Mouse (Mus musculus): ENCODE measurements at regions not wholly inside any gene's neighbourhood (a gene's known extent, or its start where the extent isn't known, plus 50 kb on each side); places are given as distances from the start of the nearest gene placed in this dataset.
A peak's percentile ranks its signal among the peaks of the same experiment; 100 is the strongest.

DNA sequence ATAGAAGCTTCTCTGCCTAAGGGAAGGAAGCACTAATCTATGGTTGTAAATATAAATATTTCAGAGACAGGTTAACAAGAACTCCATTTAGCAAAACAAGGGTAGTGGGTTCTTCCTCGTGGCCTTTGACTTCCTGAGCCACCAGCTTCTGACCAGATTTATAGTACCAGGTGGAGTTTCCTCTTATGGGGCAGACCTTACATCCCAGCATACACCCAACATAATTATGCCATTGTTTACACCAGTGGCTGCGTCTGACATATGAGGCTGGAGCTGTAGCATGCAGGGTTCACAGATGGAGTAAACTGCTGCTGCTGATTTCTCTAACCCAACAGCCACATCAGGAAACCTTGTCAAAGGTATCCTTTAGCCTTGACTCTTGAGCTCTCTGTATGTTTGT is 75.5 kb downstream of the Trib2 start:
- no peak for DNase-seq (ENCODE audit: low read depth)

DNA sequence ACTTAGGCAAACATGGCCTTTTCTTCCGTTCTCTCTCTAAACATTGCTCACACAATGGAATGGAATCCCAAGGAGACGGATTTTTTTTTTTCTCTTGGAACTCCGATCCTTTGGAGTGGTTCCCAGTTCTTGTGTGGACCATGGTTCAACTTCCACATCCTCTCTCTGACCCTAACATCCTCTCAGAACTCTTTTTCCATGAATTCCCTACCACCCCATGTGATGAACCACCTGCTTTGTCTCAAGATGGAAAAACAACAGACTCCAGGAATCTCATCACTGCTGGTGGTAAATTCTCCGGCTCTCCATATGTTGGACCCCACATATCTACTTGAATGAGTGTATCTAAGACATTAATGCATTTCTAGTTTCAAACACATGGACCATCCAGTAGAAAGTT is 77.7 kb downstream of the Trib2 start:
- no peak for DNase-seq (ENCODE audit: low read depth)

DNA sequence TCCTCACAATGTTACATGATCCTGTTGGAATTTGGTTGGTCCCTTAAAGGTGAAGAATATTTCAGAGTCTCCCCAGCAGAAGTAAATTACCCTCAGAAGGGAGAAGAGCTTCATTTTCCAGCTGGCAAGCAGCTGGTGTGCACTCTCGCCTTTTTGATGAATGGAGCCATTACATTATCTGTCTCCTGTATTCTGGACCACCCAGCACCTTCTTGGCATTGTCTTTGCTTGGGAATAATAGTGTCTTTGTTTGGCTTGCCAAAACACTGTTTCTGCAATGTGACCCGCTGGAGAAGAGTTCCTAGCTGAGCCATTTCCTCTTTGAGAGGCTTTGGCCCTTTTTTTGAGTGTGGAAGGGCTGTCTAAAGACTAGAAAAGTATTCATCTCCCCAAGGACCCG is 85.5 kb downstream of the Trib2 start:
- no peak for DNase-seq (ENCODE audit: low read depth)

GRCm38 (mm10) chr12:15729696-15730095 is 87.0 kb downstream of the Trib2 start:
- no peak for DNase-seq (ENCODE audit: low read depth)

GRCm38 (mm10) chr12:15723529-15723928 is 93.2 kb downstream of the Trib2 start:
- DNase-seq (ENCODE audit: low read depth) = no peak

DNA sequence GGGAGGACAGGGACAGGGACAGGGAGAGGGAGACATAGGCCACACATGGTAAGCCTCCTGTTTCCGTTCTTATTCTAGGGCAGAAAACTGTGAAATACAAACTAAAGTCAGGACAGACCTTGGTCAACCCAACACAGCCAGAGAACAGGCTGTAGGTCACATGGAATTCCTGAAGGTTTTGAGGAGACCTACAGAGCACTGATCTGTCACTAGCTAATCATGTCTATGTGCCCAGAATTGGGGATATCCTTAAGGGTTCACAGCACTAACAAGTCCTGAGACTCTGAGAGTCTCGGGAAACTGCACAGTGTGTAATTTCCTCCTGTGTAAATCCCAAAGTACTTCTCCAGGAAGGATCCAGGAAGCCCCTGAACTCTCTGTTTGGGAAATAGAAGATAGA is 94.6 kb downstream of the Trib2 start:
- no peak for DNase-seq (ENCODE audit: low read depth)

DNA sequence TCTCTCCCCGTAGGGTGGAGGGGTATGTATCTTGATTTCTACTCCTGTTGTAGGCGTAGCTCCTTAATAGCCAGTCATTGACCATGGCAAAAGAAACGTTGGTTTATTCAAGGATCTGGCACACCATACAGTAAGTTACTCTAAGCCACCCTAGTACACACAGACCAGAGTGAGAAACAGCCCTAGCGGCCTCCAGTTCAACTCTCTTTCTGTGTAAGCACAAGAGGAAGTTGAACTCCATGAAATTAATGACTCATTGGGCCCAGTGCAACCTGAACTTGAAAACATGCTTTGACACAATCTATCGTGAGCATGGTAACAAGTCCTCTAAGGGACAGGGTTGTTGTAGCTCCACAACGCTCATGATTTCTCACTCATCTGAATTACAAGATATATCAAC is 96.6 kb downstream of the Trib2 start:
- DNase-seq (ENCODE audit: low read depth) = peak; percentile 12

DNA sequence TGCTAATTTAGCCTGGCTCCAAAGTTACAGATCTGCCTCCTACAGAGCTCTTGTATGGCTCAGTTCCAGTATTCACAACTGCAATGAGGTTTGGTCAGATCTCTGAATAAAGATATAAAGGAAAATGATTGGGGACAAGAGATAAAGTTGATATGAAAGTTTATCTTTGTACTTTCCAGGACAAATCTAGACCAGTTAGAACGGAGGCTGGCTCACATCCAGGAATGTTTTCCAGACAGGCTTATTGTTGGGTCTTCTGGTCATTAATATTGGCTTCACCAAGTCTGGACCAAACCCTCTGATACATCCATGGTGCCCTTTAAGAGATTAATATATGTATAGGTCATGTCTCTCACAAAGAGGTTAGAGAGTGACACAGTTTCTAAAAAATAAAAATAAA is 97.9 kb downstream of the Trib2 start:
- no peak for DNase-seq (ENCODE audit: low read depth)

DNA sequence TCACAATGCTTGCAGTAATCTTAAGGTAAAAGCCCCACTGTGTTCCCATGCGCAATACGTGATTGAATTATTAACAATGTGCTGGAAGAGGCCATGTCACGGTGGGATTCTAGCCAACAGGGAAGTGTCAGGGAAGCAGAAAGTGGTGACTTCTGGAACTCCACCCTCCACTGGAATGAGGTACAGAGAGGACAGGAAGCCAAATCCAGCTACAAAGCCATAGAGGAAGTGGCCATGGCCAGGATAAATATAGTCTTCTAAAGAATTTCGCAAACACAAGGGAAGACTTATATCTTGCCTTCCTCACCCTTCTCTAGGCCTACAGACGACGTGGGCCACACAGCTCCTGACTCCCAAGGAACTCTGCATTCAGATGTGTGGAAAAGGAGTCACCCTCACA is 98.7 kb downstream of the Trib2 start:
- no peak for DNase-seq (ENCODE audit: low read depth)

DNA sequence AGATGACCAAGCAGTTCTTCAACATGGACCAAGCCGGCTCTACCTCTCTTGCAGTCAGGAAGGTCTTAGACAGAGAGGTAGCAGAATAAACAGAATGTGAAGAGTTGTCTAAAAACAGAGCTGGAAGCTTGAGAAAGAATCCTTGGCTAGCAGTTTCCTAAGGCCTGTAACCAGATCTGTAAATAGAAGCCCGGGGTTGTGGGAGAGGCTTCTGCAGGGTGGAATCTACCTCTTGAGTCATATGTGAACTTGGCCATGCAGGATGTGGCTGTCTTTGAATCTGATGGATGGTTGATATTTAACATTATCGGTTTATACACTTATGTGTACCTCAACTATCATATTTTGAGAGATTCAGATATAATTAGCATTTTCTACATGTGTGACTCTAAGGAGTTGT is 99.4 kb downstream of the Trib2 start:
- DNase-seq (ENCODE audit: low read depth) = peak; percentile 66

- DNase-seq (ENCODE audit: low read depth) = no peak
Observed at GRCm38 (mm10) chr12:15713623-15714022, 103.1 kb downstream of the Trib2 start.

DNA sequence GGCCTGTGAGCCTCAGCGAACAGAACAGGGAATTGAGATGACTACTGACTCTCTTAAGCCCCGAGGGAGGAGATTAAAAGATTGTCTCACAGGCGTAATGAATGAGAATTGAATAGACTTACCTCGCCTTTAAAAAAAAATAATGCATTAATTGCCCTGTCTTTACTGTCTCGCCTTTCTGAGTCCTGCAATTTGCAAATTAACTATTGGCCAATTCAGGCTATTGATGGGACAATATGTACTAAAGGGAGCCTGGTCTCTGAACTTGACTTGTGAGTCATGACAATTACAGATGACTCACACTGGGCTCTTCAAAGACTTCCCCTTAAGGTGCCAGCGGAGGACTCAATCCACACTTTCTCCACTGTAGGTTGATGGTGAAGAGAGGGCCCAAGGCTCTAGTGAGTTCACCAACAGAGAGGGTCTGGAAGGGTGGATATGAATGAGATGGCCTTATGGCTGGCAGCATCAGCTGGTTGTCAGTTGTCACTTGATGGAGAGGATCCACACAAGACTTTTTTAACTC is 109.1 kb downstream of the Trib2 start:
- DNase-seq (ENCODE audit: low read depth) = no peak

- DNase-seq (ENCODE audit: low read depth) = no peak
Observed at GRCm38 (mm10) chr12:15704412-15704811, 112.3 kb downstream of the Trib2 start.

DNA sequence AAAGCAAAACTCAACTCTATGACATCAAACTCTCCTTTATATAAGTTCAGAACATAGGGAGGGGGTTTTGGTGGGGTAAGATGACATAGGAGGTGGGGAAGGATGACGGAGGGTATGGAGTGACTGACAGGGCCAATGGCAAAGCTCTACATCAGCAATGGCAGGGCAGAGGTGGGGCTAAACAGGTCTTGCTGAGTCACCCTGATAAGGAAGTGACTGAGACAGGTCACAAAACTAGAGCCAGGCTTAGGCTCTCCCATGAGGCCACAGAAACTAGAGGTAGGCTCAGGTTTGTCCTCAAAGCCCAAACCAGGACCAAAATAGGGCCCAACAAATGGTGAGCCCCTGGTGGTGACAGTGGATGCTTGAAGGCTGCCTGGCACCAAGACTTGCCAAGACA is 114.6 kb downstream of the Trib2 start:
- no peak for DNase-seq (ENCODE audit: low read depth)

- no peak for DNase-seq (ENCODE audit: low read depth)
Observed at GRCm38 (mm10) chr12:15698829-15699228, 117.9 kb downstream of the Trib2 start.

- no peak for DNase-seq (ENCODE audit: low read depth)
Observed at GRCm38 (mm10) chr12:15698042-15698771, 118.5 kb downstream of the Trib2 start.

- no peak for DNase-seq (ENCODE audit: low read depth)
Observed at GRCm38 (mm10) chr12:15688342-15688741, 128.4 kb downstream of the Trib2 start.

- peak; percentile 10 for DNase-seq (ENCODE audit: low read depth)
Observed at GRCm38 (mm10) chr12:15684311-15684710, 132.4 kb downstream of the Trib2 start.

- no peak for DNase-seq (ENCODE audit: low read depth)
Observed at GRCm38 (mm10) chr12:15681678-15682355, 134.9 kb downstream of the Trib2 start.

GRCm38 (mm10) chr12:15676127-15676526 is 140.6 kb downstream of the Trib2 start:
- DNase-seq (ENCODE audit: low read depth) = no peak

- DNase-seq (ENCODE audit: low read depth) = no peak
Observed at GRCm38 (mm10) chr12:15659755-15660154, 157.0 kb downstream of the Trib2 start.

GRCm38 (mm10) chr12:15659332-15659731 is 157.4 kb downstream of the Trib2 start:
- no peak for DNase-seq (ENCODE audit: low read depth)

- DNase-seq (ENCODE audit: low read depth) = no peak
Observed at GRCm38 (mm10) chr12:15657748-15658251, 158.9 kb downstream of the Trib2 start.

Data from induced T-regulatory cell, adult 2 months (primary cell).